Mouse (Mus musculus): ENCODE results near the gene Cd44. TPM values are rescaled to one million over a fixed set of nuclear protein-coding genes. Genes with fewer than 3 reads are reported as not detected.
A peak's percentile ranks its signal among the peaks of the same experiment; 100 is the strongest.

The Cd44 gene
- total RNA-seq, 4 experiments from 2014 or later, result 5.6 to 9.5 (median 6.8) TPM

GRCm38 (mm10) chr2:102913833-102914545 is 12.5 kb upstream of the Cd44 start:
- no peak for DNase-seq (ENCODE audit: low spot score)

GRCm38 (mm10) chr2:102912951-102913350 is 11.5 kb upstream of the Cd44 start:
- no peak for DNase-seq (ENCODE audit: low spot score)

DNA sequence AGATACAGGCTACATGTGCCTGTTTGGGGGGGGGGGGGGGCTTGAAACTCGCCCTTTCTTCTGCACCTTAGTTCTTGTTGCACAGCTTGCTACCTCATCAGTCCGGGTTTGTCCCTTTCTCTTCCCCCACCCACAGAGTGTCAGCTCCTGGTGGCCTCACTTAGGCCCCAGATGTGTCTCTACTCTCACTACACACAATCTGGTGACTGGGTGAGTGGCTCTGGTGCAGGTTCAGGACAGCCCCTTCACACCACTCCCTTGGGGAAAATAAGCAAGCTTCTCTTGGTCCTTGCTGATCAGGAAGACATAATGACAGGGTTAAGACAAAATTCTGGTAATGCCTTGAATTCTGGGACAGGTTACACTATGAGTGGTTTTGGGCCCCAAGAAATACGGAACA is 11.0 kb upstream of the Cd44 start:
- no peak for DNase-seq (ENCODE audit: low spot score)

- DNase-seq (ENCODE audit: low spot score), result no peak
These were observed 7.9 kb upstream of the Cd44 start for GRCm38 (mm10) chr2:102909403-102909802.

DNA sequence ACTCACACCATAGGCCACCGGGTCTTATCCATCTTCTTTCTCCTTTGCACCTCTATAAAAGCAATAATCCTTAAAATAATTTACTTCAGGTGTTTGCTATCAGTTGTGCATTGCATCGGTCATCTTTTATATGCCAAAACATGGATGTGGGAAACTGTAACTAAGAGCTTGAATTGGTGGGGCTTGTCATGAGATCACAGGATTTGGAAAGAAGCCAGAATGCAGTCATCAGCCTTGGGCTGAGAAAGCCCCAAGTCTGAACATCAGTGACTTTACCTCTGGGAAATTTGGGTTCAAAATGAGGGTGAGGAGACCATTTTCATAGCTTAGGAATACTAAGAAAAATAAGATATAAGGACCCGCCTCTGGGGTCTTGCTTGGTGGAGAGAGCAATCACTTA is 4.1 kb upstream of the Cd44 start:
- no peak for DNase-seq (ENCODE audit: low spot score)

- no peak for DNase-seq (ENCODE audit: low spot score)
These were observed 361 bp upstream of the Cd44 start for GRCm38 (mm10) chr2:102901828-102902223.

DNA sequence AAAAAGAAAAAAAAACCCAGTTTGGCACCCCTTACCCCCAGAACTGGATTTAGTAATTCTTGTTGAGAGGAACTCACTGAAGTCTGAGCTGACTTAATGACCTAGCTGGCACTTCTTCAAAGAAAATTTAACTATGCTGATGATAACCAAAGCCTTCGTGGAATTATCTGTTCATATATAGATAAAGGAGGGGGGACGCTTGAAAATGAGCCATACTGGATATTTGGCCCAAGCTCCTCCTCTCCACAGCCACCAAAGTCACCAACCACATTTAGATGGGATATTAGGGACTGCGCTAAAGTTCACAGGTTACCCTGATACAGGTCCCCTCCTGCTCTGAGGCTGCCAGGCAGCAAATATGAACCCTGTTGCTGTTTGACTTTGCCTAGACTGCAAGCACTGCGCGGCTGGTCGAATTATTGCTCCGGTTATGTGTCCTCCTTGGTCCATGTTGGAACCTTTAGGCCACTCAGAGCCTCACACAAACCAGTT is 1.2 kb downstream of the Cd44 start:
- no peak for DNase-seq (ENCODE audit: low spot score)

- DNase-seq (ENCODE audit: low spot score), result peak; percentile 13
These were observed 2.2 kb downstream of the Cd44 start for GRCm38 (mm10) chr2:102899238-102899637.

GRCm38 (mm10) chr2:102898585-102898984 is 2.9 kb downstream of the Cd44 start:
- DNase-seq (ENCODE audit: low spot score), result no peak

DNA sequence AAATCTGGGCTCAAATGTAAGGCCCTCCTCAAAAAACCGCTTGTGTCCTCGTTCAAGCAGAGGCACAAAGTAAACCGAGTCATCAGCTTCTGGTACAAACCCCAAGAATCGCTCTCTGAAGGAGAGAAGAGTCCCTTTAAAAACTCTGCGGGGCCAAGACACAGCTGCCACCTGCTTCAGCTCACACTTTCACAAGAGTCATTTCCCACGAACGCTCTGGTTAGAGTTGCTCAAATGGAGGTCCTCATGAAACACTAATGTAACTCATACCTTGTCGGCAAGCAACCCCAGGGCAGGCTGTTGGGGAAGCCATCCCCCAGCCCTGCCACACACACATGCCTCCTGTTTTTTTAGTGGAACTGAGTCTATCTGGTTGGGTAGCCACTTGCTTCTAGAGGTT is 5.3 kb downstream of the Cd44 start:
- DNase-seq (ENCODE audit: low spot score), result no peak

- DNase-seq (ENCODE audit: low spot score), result no peak
These were observed 6.3 kb downstream of the Cd44 start for GRCm38 (mm10) chr2:102895197-102895596.

GRCm38 (mm10) chr2:102894785-102895184 is 6.7 kb downstream of the Cd44 start:
- DNase-seq (ENCODE audit: low spot score), result no peak

DNA sequence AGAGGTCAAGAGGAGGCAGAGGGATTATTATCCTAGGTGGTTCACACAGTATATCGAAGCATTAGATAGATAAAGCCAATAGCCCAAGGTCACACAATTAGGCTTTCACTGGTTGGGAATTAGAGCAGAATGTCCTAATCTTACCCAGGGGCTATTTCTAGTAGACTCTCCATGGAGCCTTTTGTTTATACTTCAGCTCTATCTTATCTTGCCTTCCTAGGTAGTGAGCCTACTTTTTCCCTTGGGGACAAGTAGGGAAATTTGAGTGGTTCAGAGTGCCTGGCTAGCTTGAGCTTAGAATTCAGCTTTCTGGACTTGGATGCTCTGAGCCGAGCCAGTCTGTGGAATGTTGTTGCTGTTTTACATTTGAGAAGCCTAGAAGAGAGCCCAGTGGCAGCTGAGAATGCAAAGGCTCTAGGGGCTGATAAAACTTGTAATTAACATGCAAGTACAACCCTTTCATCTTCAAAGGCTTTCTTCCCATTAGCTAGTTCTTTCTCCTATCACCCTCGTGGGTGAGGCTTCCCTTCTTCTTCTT is 12.7 kb downstream of the Cd44 start:
- DNase-seq (ENCODE audit: low spot score), result no peak

- DNase-seq (ENCODE audit: low spot score), result no peak
These were observed 14.3 kb downstream of the Cd44 start for GRCm38 (mm10) chr2:102887137-102887536.

GRCm38 (mm10) chr2:102886306-102886935 is 15.0 kb downstream of the Cd44 start:
- no peak for DNase-seq (ENCODE audit: low spot score)

- DNase-seq (ENCODE audit: low spot score), result peak; percentile 58
These were observed 18.7 kb downstream of the Cd44 start for GRCm38 (mm10) chr2:102882597-102883272.

- peak; percentile 28 for DNase-seq (ENCODE audit: low spot score)
These were observed 19.4 kb downstream of the Cd44 start for GRCm38 (mm10) chr2:102882004-102882588.

- no peak for DNase-seq (ENCODE audit: low spot score)
These were observed 23.0 kb downstream of the Cd44 start for GRCm38 (mm10) chr2:102878513-102878912.

DNA sequence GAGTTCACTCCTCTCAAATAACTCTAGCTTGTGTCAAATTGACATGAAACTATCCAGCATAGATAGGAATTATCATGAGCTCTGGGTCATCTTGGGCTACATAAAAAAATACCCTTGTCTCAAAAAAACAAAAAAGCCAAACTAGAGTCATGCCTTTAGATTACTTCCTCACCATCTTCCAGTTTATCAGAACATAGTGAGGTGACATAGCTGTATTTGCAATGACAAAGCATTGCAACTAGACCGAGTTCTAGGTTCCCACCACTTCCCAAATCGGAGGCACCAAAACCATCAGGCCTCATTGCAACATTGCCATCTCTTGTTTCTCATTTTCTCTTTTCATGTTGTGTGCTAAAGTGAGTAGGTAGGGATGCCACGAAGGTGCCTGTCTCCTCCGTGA is 24.0 kb downstream of the Cd44 start:
- no peak for DNase-seq (ENCODE audit: low spot score)

DNA sequence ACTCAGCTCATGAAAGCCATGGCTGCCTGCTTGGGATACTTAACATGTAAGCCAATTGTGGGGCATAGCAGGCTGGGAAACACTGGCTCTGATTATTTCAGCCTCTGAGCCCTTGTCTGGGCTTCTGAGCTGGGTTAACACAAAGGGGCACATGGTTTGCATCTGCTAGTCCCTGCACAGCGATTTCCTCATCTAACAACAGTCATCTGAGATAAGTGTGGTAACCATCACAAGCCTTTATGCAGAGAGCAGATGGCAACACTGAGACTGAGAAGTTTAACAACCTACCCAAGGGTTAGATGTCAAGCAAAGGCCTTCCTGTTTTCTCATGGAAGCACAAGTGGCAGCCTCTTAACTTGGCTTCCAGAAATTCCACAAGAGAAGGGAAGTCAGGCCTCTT is 25.3 kb downstream of the Cd44 start:
- DNase-seq (ENCODE audit: low spot score), result no peak

DNA sequence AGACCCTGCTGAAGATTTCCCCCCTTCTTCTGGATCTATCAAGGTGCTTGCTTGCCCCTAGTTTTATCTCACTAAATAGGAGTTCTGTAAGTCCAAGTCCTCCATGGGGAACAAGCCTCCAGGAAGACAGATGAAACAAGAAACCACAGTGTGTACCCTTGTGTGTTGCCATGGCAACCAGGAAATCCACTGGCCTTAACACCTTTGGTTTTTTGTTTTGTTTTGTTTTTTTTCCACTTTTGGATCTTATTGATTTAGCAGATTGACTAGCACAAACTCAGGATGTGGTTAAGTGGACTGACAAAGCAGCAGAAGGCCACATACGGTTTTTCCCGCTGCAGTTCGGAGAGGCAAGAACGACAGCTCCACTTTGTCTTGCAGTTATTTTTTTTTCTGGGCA is 27.6 kb downstream of the Cd44 start:
- DNase-seq (ENCODE audit: low spot score), result peak; percentile 34

- DNase-seq (ENCODE audit: low spot score), result no peak
These were observed 28.3 kb downstream of the Cd44 start for GRCm38 (mm10) chr2:102873194-102873593.

Measured in heart, adult 8-10 months (tissue).